Mouse (Mus musculus): ENCODE measurements around the gene Pmpca. TPM values are rescaled to one million over a fixed set of nuclear protein-coding genes. Genes with fewer than 3 reads are reported as not detected.
A peak's percentile ranks its signal among the peaks of the same experiment; 100 is the strongest.

Gene Pmpca
- polyA plus RNA-seq, 1 experiment from 2014 or later: 142 TPM

DNA sequence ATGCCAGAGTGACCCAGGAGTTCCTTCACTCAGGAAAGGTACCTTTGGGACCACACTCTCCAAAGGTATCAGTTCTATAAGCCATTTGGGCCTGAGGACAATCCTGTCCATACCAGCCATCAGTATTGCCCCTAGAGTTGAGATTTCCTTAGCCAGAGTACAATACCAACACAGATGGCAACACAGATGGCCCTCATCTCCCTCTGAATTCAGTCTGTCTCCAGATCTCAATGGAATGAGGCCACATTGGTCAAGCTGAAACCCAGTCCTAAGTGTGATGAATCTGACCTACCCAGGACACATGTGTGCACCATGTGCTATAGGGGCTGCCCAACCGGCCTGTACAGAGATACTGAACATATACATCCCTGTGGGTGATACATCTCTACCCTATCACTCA lies 13.1 kb downstream of the Pmpca start:
- Histone ChIP-seq H3K4me1 (replicated peaks) (peaks cover 23% of the 10 kb centered on the region), H3K36me3 (peaks cover 58% of the 10 kb centered on the region)

DNA sequence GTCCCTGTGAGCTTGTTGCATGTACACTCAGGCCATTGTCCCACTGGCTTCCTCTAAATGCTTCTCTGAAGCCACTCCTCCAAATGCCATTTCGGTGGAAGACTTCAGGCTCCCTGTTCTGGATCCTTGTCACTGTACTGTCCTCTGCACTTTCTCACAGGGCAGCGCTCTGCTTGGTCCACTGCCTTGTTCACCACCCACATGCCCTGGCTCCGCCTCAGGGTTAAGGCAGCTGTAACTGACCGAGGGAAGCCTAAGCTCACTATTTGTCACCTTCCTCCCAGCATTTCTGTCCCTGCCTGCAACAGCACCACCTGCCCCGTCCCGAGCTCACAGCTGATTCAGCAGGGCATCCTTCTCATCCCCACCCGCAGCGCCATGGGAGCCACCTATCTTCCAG lies 14.2 kb downstream of the Pmpca start:
- no peak overlapping the region for H3K4me2 ChIP-seq
- WGBS: 62% methylated on average over 8 of the region's 8 CpGs
- no peaks in the 10 kb centered on the region for H3K9me3 ChIP-seq (replicated peaks)
- no peak for ATAC-seq (ENCODE audit: insufficient number of reproducible peaks, low FRiP score)
- no peaks in the 10 kb centered on the region for H3K27me3 ChIP-seq (replicated peaks)
- H3K36me3 ChIP-seq: peaks cover 48% of the 10 kb centered on the region
- H3K4me3 ChIP-seq: no peak overlapping the region
- H3K4me1 ChIP-seq (replicated peaks): peaks cover 33% of the 10 kb centered on the region
- no peak overlapping the region for H3K27ac ChIP-seq (ENCODE audit: poor library complexity, severe bottlenecking)
- H3K9ac ChIP-seq: no peak overlapping the region

More for the DNA sequence above, 13.1 kb downstream of the Pmpca start:
- Histone ChIP-seq H3K4me3 (no peak overlapping the region), H3K9ac (no peak overlapping the region), H3K27ac (ENCODE audit: poor library complexity, severe bottlenecking) (no peak overlapping the region), H3K4me2 (no peak overlapping the region), H3K9me3 (replicated peaks) (no peaks in the 10 kb centered on the region), H3K27me3 (replicated peaks) (no peaks in the 10 kb centered on the region)
- no peak for ATAC-seq (ENCODE audit: insufficient number of reproducible peaks, low FRiP score)
- 81% methylated on average over 1 of the region's 1 CpGs for WGBS

DNA sequence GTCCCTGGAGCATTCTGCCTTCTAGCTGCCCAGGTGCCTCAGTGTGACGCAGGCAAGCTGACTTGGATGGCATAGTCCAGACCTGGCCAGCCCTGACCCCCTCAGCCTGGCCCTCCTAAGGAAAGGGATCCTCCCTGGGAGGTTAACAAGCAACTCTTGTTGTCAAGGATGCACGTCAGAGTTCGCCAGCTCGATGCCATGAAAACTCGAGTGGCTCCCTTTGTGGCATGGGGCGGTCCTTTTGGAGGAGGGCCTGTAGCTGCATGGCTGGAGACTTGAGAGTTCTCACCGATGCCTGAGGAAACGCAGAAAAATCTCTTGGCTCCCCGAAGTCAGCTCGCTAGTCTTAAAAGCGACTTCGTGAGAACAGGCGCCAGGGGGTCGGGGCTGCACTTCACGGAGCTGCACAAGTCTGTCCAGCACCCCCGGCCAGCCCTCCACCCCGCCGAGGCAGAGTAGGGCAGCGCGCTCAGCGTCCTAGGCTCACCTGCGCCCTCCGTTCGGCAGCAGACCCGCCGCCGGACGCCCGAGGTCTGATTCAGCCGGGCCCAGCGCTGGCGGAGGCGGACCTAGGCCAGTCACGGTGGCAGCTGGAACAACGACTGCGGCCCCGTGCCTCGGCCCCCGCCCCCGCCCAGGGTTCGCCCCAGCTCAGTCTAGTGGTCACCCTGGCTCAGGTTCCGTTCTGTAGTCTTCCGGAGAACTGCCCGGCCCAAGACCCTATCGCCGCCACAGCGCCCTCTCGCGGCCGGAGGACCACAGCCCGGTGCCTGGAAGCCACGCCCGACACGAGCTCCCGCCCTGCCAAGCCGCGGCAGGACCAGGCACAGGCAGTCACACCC lies 19.6 kb downstream of the Pmpca start, which contains the start of gene Inpp5e:
Inpp5e (minus strand) TSS at position 689 of the 842 bp plus-strand sequence.
- Histone ChIP-seq H3K4me2 (peak within 1 kb of the TSS; percentile 98), H3K36me3 (peaks cover 42% of the 10 kb centered on the region), H3K4me3 (peak within 1 kb of the TSS; percentile 88), H3K27me3 (replicated peaks) (no peaks in the 10 kb centered on the region), H3K9ac (peak within 1 kb of the TSS; percentile 95), H3K4me1 (replicated peaks) (peaks cover 38% of the 10 kb centered on the region), H3K27ac (ENCODE audit: poor library complexity, severe bottlenecking) (peak within 1 kb of the TSS; percentile 63), H3K9me3 (replicated peaks) (no peaks in the 10 kb centered on the region)
- peak; percentile 95 for ATAC-seq (ENCODE audit: insufficient number of reproducible peaks, low FRiP score)
- under 1% methylated on average over 57 of the region's 57 CpGs for WGBS

DNA sequence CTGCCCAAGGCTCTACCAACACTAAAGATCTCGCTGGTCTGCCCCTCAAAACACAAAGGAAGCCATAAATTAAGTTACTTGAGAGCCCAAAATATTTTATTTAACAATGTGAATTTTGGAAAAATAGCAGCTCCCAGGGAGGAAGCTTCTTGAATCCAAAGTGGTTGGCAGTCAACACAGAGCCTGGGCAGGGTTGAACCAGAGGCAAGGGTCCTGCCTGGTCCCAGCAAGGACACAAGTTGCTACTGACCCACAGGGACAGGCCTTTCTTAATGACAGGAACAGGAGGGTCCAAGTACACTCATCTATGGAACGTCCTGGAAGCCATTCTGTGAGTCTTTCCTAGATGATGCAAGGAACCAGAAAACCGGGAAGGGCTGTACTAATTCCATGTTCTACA lies 20.2 kb downstream of the Pmpca start:
- H3K4me2 ChIP-seq: peak overlapping the region; percentile 98
- H3K4me1 ChIP-seq (replicated peaks): peaks cover 38% of the 10 kb centered on the region
- 58% methylated on average over 3 of the region's 3 CpGs for WGBS
- peaks cover 48% of the 10 kb centered on the region for H3K36me3 ChIP-seq
- no peak for ATAC-seq (ENCODE audit: insufficient number of reproducible peaks, low FRiP score)
- H3K9ac ChIP-seq: no peak overlapping the region
- no peak overlapping the region for H3K27ac ChIP-seq (ENCODE audit: poor library complexity, severe bottlenecking)
- H3K4me3 ChIP-seq: peak overlapping the region; percentile 88; the same call in 1 of the 2 replicates
- no peaks in the 10 kb centered on the region for H3K27me3 ChIP-seq (replicated peaks)
- H3K9me3 ChIP-seq (replicated peaks): no peaks in the 10 kb centered on the region

DNA sequence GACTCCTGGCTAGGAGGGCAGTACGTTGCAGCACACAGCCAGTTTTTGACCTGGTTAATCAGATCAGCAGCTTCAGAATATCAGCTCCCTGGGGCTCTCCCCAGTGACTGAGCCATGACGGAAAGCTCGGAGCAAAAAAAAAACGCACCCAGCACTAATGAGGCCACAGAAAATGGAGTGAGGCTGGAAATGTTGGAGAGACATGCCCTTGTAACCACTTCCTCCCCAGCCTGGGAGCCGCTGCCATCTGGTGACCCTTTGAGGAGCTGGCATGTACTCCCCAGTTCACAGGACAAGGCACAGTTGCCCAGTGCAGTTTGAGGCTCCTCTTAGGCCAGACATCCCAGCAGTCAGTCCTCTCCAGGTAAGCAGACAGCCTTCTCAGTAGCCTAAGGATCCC lies 21.0 kb downstream of the Pmpca start:
- no peak for ATAC-seq (ENCODE audit: insufficient number of reproducible peaks, low FRiP score)
- Histone ChIP-seq H3K27ac (ENCODE audit: poor library complexity, severe bottlenecking) (no peak overlapping the region), H3K27me3 (replicated peaks) (no peaks in the 10 kb centered on the region), H3K4me1 (replicated peaks) (peaks cover 35% of the 10 kb centered on the region), H3K9ac (no peak overlapping the region), H3K36me3 (peaks cover 54% of the 10 kb centered on the region), H3K4me2 (no peak overlapping the region), H3K9me3 (replicated peaks) (no peaks in the 10 kb centered on the region), H3K4me3 (no peak overlapping the region)
- 71% methylated on average over 5 of the region's 5 CpGs for WGBS

DNA sequence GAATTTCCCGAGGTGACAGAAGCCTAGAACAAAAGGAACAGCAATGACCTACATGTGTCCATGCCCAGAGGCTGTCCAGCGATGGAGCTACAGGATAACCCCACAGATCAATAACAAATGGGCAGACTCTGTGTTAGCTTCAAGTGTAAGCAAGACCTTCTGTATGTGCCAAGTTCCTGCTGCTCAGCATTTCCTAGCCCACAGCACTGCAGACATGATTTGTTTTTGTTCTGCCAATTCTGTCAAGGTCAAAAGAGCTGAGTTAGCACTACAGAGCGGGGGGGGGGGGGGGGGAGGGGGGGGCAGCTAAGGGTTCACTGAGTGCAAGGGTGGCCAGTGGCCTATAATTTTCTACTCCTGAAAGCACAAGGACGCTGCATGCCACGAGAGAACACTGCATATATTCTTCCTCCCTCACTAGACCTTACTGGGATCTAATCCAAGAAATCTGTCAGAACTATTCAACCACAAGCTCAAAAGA lies 21.8 kb downstream of the Pmpca start:
- ATAC-seq (ENCODE audit: insufficient number of reproducible peaks, low FRiP score): no peak
- no peak overlapping the region for H3K4me3 ChIP-seq
- H3K36me3 ChIP-seq: peaks cover 63% of the 10 kb centered on the region
- peaks cover 28% of the 10 kb centered on the region for H3K4me1 ChIP-seq (replicated peaks)
- 78% methylated on average over 4 of the region's 5 CpGs for WGBS
- H3K9ac ChIP-seq: no peak overlapping the region
- H3K4me2 ChIP-seq: no peak overlapping the region
- H3K9me3 ChIP-seq (replicated peaks): no peaks in the 10 kb centered on the region
- no peak overlapping the region for H3K27ac ChIP-seq (ENCODE audit: poor library complexity, severe bottlenecking)
- no peaks in the 10 kb centered on the region for H3K27me3 ChIP-seq (replicated peaks)

DNA sequence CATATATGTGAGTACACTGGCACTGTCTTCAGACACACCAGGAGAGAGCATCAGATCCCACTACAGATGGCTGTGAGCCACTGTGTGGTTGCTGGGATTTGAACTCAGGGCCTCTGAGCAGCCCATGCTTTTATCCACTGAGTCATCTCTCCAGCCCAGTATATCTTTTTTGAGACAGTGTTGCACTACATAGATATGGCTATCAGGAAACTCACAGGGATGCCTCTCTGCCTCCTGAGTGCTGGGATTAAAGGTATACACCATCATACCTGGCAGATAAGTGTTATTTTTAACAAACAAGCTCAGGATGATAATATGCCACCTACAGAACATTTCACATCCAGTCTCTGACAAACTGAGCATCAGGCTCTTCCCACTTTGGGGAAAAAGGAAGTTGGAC lies 27.9 kb downstream of the Pmpca start:
- peaks cover 95% of the 10 kb centered on the region for H3K36me3 ChIP-seq

DNA sequence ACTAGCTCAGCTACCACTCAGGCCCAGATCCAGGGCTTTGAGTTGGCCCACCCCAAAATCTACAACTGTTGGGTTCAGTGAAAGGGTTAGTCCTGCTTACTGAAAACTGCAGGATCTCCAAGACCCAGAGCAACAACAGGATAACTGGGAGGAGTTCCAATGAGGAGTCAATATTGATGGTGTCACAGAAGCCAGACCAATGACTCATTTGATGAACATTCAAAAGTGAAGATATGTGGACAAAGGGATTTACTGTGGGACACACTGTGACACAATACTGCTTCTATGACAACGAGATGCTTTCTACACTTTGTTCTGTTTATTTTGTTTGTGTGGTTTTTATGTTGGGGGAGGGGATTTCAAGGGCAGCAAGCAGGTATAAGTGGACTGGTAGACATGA lies 29.0 kb downstream of the Pmpca start:
- WGBS: 72% methylated on average over 1 of the region's 1 CpGs
- ATAC-seq (ENCODE audit: insufficient number of reproducible peaks, low FRiP score): no peak
- H3K27ac ChIP-seq (ENCODE audit: poor library complexity, severe bottlenecking): no peak overlapping the region
- H3K27me3 ChIP-seq (replicated peaks): no peaks in the 10 kb centered on the region
- H3K4me2 ChIP-seq: no peak overlapping the region
- no peak overlapping the region for H3K9ac ChIP-seq
- H3K36me3 ChIP-seq: peaks cover 95% of the 10 kb centered on the region
- no peaks in the 10 kb centered on the region for H3K9me3 ChIP-seq (replicated peaks)
- peaks cover 5% of the 10 kb centered on the region; the same call in 1 of the 2 replicates for H3K4me1 ChIP-seq (replicated peaks)
- no peak overlapping the region for H3K4me3 ChIP-seq

More for the DNA sequence above, 27.9 kb downstream of the Pmpca start:
- ATAC-seq (ENCODE audit: insufficient number of reproducible peaks, low FRiP score): no peak
- H3K4me2 ChIP-seq: no peak overlapping the region
- no peaks in the 10 kb centered on the region for H3K27me3 ChIP-seq (replicated peaks)
- H3K4me1 ChIP-seq (replicated peaks): no peaks in the 10 kb centered on the region
- H3K27ac ChIP-seq (ENCODE audit: poor library complexity, severe bottlenecking): no peak overlapping the region
- no peak overlapping the region for H3K4me3 ChIP-seq
- no peaks in the 10 kb centered on the region for H3K9me3 ChIP-seq (replicated peaks)
- H3K9ac ChIP-seq: no peak overlapping the region

DNA sequence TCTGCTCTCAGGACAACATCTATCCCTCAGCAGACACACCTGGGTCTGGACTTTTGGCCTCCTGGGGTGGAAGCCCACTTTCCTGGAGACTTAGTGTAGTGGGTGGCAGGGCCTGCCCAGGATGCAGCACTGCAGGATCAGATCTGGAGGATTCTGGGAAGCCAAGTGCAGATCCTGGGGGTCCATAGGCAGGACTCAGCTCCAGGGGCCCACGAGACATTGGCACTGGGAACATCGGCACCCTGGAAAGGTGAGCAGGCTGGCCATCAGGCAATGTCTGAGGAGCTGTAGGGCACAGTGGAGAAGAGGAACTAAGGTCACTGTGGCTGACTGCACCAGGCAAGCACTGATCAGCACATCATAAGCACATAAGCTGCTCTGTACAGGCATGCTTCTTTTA lies 32.8 kb downstream of the Pmpca start:
- Histone ChIP-seq H3K27ac (ENCODE audit: poor library complexity, severe bottlenecking) (no peak overlapping the region), H3K9me3 (replicated peaks) (no peaks in the 10 kb centered on the region), H3K4me3 (no peak overlapping the region), H3K9ac (no peak overlapping the region), H3K36me3 (peaks cover 95% of the 10 kb centered on the region), H3K4me2 (no peak overlapping the region), H3K27me3 (replicated peaks) (no peaks in the 10 kb centered on the region), H3K4me1 (replicated peaks) (peaks cover 7% of the 10 kb centered on the region; the same call in 1 of the 2 replicates)
- ATAC-seq (ENCODE audit: insufficient number of reproducible peaks, low FRiP score): no peak
- whole genome bisulfite sequencing: 94% methylated on average over 2 of the region's 2 CpGs

DNA sequence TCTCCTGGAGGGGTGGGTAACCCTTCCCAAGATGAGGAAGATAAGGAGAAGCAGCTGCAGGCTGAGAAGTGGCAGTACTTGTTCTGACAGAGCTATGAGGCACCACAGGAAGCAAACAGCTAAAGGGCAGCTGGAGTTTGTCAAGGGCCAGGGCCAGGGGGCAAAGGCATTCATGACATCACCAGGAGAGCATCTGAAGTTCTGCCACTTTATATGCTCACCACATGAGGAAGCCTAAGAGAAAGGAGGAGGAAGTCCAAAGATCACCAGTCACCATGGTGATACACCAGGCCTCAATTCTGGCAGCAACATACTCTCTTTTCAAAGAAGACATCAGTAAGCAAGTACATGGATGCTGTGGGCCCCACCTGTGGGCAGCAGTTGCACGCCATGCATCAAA lies 33.9 kb downstream of the Pmpca start:
- peaks cover 7% of the 10 kb centered on the region; the same call in 1 of the 2 replicates for H3K4me1 ChIP-seq (replicated peaks)
- no peaks in the 10 kb centered on the region for H3K9me3 ChIP-seq (replicated peaks)
- no peak for ATAC-seq (ENCODE audit: insufficient number of reproducible peaks, low FRiP score)
- WGBS: 79% methylated on average over 1 of the region's 1 CpGs
- H3K36me3 ChIP-seq: peaks cover 95% of the 10 kb centered on the region
- H3K27ac ChIP-seq (ENCODE audit: poor library complexity, severe bottlenecking): no peak overlapping the region
- H3K4me2 ChIP-seq: no peak overlapping the region
- no peak overlapping the region for H3K4me3 ChIP-seq
- H3K27me3 ChIP-seq (replicated peaks): no peaks in the 10 kb centered on the region
- H3K9ac ChIP-seq: no peak overlapping the region

DNA sequence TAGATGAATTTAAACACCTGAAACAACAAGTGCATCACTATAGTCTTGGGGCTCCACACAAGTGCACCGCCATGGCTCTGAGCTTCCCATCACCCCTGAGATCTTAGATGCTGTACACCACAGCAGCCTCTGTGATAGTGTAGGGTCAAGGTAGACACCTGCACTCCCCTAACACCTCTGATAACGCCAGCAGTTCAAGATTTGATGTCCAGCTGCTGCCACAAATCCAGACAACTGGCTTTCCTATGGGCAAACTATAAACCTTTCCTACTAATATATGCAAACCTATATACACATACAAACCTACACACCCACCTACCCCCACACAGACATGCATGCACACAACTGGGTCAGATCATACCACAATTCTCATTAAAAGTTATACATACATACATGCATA lies 35.4 kb downstream of the Pmpca start:
- no peaks in the 10 kb centered on the region for H3K27me3 ChIP-seq (replicated peaks)
- no peak overlapping the region for H3K9ac ChIP-seq
- H3K4me1 ChIP-seq (replicated peaks): peaks cover 7% of the 10 kb centered on the region; the same call in 1 of the 2 replicates
- no peak overlapping the region for H3K27ac ChIP-seq (ENCODE audit: poor library complexity, severe bottlenecking)
- no peaks in the 10 kb centered on the region for H3K9me3 ChIP-seq (replicated peaks)
- H3K4me3 ChIP-seq: no peak overlapping the region
- H3K36me3 ChIP-seq: peaks cover 98% of the 10 kb centered on the region
- no peak overlapping the region for H3K4me2 ChIP-seq
- WGBS: 86% methylated on average over 2 of the region's 2 CpGs
- no peak for ATAC-seq (ENCODE audit: insufficient number of reproducible peaks, low FRiP score)

Measured in heart, embryonic 12.5 days (tissue).